In the genomic region with DNA sequence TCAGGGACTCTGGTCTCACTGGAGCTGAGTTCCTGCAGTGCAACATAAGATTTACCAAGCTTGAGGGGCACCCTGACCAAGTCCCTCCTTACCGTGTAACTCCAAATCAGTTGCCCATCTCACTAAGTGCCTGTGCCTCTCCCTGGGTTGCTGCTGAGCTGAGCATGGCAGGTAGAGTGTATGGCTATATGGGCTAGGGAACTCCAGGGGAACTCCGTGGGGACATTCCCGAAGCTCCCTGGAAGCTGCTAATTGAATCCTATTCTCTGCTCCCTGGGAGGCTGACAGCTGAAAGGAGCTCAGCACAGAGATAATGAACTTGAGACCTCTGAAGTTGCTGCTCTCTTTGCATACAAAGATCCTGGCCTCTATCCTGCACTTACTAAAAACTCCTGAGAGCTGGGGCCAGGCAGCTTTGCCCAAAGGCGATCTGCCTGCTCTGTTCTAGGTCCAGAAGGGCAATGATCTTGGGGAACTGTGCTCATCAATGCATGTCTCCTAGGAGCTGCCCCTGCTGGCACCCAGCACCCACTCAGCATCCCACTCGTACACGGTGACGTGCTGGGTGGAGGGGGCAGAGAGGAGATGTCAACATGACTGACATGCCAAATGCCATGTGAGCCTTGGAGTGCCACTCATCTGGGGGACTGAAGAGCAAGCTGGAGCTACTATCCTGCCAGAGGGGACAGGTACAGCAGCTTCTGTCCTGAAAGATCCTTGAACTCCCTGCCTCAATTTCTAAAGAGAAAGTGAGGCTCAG, we compare ENCODE assay signal across 29 mouse cellular contexts. TPM values are rescaled to one million over a fixed set of nuclear protein-coding genes. Genes with fewer than 3 reads are reported as not detected.
DNase-seq lines count a peak whose midpoint lies in the region; ATAC-seq and TF ChIP-seq lines count a peak whose summit lies in the region.
"Had no signal": no experiment of that assay in that cellular context is flagged by ENCODE, and none has a peak within 500 bp of the region (broad histone marks: within the 10 kb centered on the region; RNA-seq: fewer than 3 reads in every experiment).

No protein-coding gene starts in this region.

- TF ChIP-seq CTCF in midbrain, postnatal 0 days (IDR thresholded peaks at IDR 0.05) = no peak

- H3K9me3 ChIP-seq in forebrain, embryonic 13.5 days (replicated peaks) = no peaks in the 10 kb centered on the region
- H3K9me3 ChIP-seq in forebrain, embryonic 15.5 days = no peaks in the 10 kb centered on the region
- H3K9me3 ChIP-seq in midbrain, postnatal 0 days (ENCODE audit: low read length) = no peaks in the 10 kb centered on the region
- H3K9me3 ChIP-seq in midbrain, embryonic 13.5 days = no peaks in the 10 kb centered on the region
- H3K9me3 ChIP-seq: embryonic facial prominence, embryonic 10.5 days; embryonic facial prominence, embryonic 13.5 days; forebrain, embryonic 12.5 days; heart, embryonic 10.5 days; heart, embryonic 13.5 days had no signal

- no peak overlapping the region for H3K4me2 ChIP-seq in forebrain, embryonic 13.5 days
- no peak overlapping the region for H3K4me2 ChIP-seq in forebrain, embryonic 15.5 days (replicated peaks)
- H3K4me2 ChIP-seq in midbrain, postnatal 0 days (ENCODE audit: low read depth, low read length, poor library complexity, severe bottlenecking) = no peak overlapping the region
- H3K4me2 ChIP-seq in midbrain, embryonic 13.5 days (replicated peaks) = no peak overlapping the region
- H3K4me2 ChIP-seq: embryonic facial prominence, embryonic 13.5 days; forebrain, embryonic 12.5 days; heart, embryonic 13.5 days; hindbrain, embryonic 14.5 days had no signal

- no peaks in the 10 kb centered on the region for H3K36me3 ChIP-seq in forebrain, embryonic 13.5 days (ENCODE audit: poor library complexity, severe bottlenecking)
- H3K36me3 ChIP-seq in forebrain, embryonic 15.5 days = no peaks in the 10 kb centered on the region
- H3K36me3 ChIP-seq in midbrain, postnatal 0 days (ENCODE audit: insufficient read depth, low read length) = no peaks in the 10 kb centered on the region
- no peaks in the 10 kb centered on the region for H3K36me3 ChIP-seq in midbrain, embryonic 13.5 days
- H3K36me3 ChIP-seq: embryonic facial prominence, embryonic 10.5 days; embryonic facial prominence, embryonic 13.5 days; forebrain, embryonic 12.5 days; heart, embryonic 10.5 days; heart, embryonic 13.5 days had no signal

- ATAC-seq in forebrain, embryonic 13.5 days = 0 out of 2 replicates have a peak, but pooled peaks have one; percentile 6
- ATAC-seq in forebrain, embryonic 15.5 days (replicated peaks) = no peak
- ATAC-seq in midbrain, postnatal 0 days (ENCODE audit: low FRiP score) = peak; percentile 14; the same call in 1 of the 2 replicates
- no peak for ATAC-seq in midbrain, embryonic 13.5 days
- ATAC-seq: activated CD4-positive, CD25-positive, alpha-beta regulatory T cell, adult 4 months; forebrain, postnatal 0 days; hindbrain, postnatal 0 days; inflammation-experienced regulatory T-cells, adult 6 months had no signal

- H3K4me1 ChIP-seq in forebrain, embryonic 13.5 days = no peaks in the 10 kb centered on the region
- H3K4me1 ChIP-seq in forebrain, embryonic 15.5 days = no peaks in the 10 kb centered on the region
- no peaks in the 10 kb centered on the region for H3K4me1 ChIP-seq in midbrain, postnatal 0 days (ENCODE audit: insufficient read depth, low read length)
- peaks cover 6% of the 10 kb centered on the region for H3K4me1 ChIP-seq in midbrain, embryonic 13.5 days (replicated peaks)
- H3K4me1 ChIP-seq: embryonic facial prominence, embryonic 10.5 days; embryonic facial prominence, embryonic 13.5 days; heart, embryonic 13.5 days had no signal

- WGBS in forebrain, embryonic 13.5 days = 30% methylated on average over 7 of the region's 7 CpGs
- 25% methylated on average over 7 of the region's 7 CpGs for WGBS in forebrain, embryonic 15.5 days
- WGBS in midbrain, postnatal 0 days = 22% methylated on average over 7 of the region's 7 CpGs
- WGBS in midbrain, embryonic 13.5 days = 37% methylated on average over 7 of the region's 7 CpGs

- no peak for DNase-seq in midbrain, postnatal 0 days (ENCODE audit: low spot score)
- DNase-seq in brain, adult 2 months (ENCODE audit: low read depth, low spot score) = peak; percentile 53
- no peak for DNase-seq in adipocyte (ENCODE audit: low spot score)
- DNase-seq: adrenal gland, postnatal 10 days; adrenal gland, postnatal 36 days; cerebellum, adult 11-12 months; cerebellum, adult 8-10 months; cerebellum, postnatal 10 days; cerebellum, postnatal 36 days; embryo, embryonic 11 days; forebrain, postnatal 0 days; gastrocnemius, adult 2 months; gastrocnemius, postnatal 14 days; heart, adult 2 months; heart, postnatal 14 days; heart, postnatal 4 days had no signal

- H3K27me3 ChIP-seq in forebrain, embryonic 13.5 days = no peaks in the 10 kb centered on the region
- H3K27me3 ChIP-seq in forebrain, embryonic 15.5 days = no peaks in the 10 kb centered on the region
- H3K27me3 ChIP-seq in midbrain, postnatal 0 days (ENCODE audit: insufficient read depth, low read length) = no peaks in the 10 kb centered on the region
- H3K27me3 ChIP-seq in midbrain, embryonic 13.5 days = no peaks in the 10 kb centered on the region
- H3K27me3 ChIP-seq: embryonic facial prominence, embryonic 13.5 days; forebrain, embryonic 12.5 days had no signal

- no peak overlapping the region for H3K4me3 ChIP-seq in forebrain, embryonic 13.5 days
- no peak overlapping the region for H3K4me3 ChIP-seq in forebrain, embryonic 15.5 days
- no peak overlapping the region for H3K4me3 ChIP-seq in midbrain, postnatal 0 days (ENCODE audit: low read depth, low read length)
- no peak overlapping the region for H3K4me3 ChIP-seq in midbrain, embryonic 13.5 days (replicated peaks)
- H3K4me3 ChIP-seq: embryonic facial prominence, embryonic 10.5 days; embryonic facial prominence, embryonic 13.5 days; erythroblast, embryonic 14.5 days; forebrain, embryonic 12.5 days; gastrocnemius, adult 2 months; heart, adult 2 months; heart, embryonic 10.5 days; heart, embryonic 13.5 days had no signal

- no peak overlapping the region for H3K27ac ChIP-seq in forebrain, embryonic 13.5 days
- no peak overlapping the region for H3K27ac ChIP-seq in forebrain, embryonic 15.5 days (replicated peaks)
- H3K27ac ChIP-seq in midbrain, postnatal 0 days (ENCODE audit: low read depth, low read length) = no peak overlapping the region
- no peak overlapping the region for H3K27ac ChIP-seq in midbrain, embryonic 13.5 days
- H3K27ac ChIP-seq: embryonic facial prominence, embryonic 10.5 days; embryonic facial prominence, embryonic 13.5 days; forebrain, embryonic 12.5 days; gastrocnemius, adult 2 months; heart, adult 2 months; heart, embryonic 10.5 days; heart, embryonic 13.5 days; hindbrain, embryonic 14.5 days; hindbrain, postnatal 0 days had no signal

- H3K9ac ChIP-seq in forebrain, embryonic 13.5 days = no peak overlapping the region; the same call in 1 of the 2 replicates
- no peak overlapping the region for H3K9ac ChIP-seq in forebrain, embryonic 15.5 days (replicated peaks)
- no peak overlapping the region for H3K9ac ChIP-seq in midbrain, postnatal 0 days (replicated peaks; ENCODE audit: low read length, poor library complexity, severe bottlenecking)
- H3K9ac ChIP-seq in midbrain, embryonic 13.5 days (replicated peaks) = no peak overlapping the region
- H3K9ac ChIP-seq: embryonic facial prominence, embryonic 13.5 days; forebrain, embryonic 12.5 days; forebrain, postnatal 0 days; heart, embryonic 13.5 days; hindbrain, embryonic 14.5 days had no signal

RNA-seq across cellular contexts. Expression of gene Mcm5, which starts 48.3 kb away (rescaled TPM):
- 132 and 151 TPM in 2 replicates for polyA plus RNA-seq in forebrain, embryonic 13.5 days (2015; fragmentation: Nextera tagmentation; extraction: Ambion mirVana)
- polyA plus RNA-seq in forebrain, embryonic 15.5 days (2015; fragmentation: Nextera tagmentation; extraction: Ambion mirVana) = 69.7 and 79.8 TPM in 2 replicates
- total RNA-seq in midbrain, postnatal 0 days (2014; rRNA removed) = 17.8 and 18.3 TPM in 2 replicates
- 13.7 and 15.1 TPM in 2 replicates for polyA plus RNA-seq in midbrain, postnatal 0 days (2015; fragmentation: Nextera tagmentation; extraction: Ambion mirVana)
- polyA plus RNA-seq in midbrain, embryonic 13.5 days (2015; fragmentation: Nextera tagmentation; extraction: Ambion mirVana) = 64.2 and 64.9 TPM in 2 replicates

RNA-seq across cellular contexts. Expression of gene Rasd2, which starts 56.1 kb away (rescaled TPM):
- 0.18 and 0.31 TPM in 2 replicates for polyA plus RNA-seq in forebrain, embryonic 13.5 days (2015; fragmentation: Nextera tagmentation; extraction: Ambion mirVana)
- 0.80 and 1.4 TPM in 2 replicates for polyA plus RNA-seq in forebrain, embryonic 15.5 days (2015; fragmentation: Nextera tagmentation; extraction: Ambion mirVana)
- 10.1 and 14.4 TPM in 2 replicates for total RNA-seq in midbrain, postnatal 0 days (2014; rRNA removed)
- 4.5 and 5.5 TPM in 2 replicates for polyA plus RNA-seq in midbrain, postnatal 0 days (2015; fragmentation: Nextera tagmentation; extraction: Ambion mirVana)
- 0.45 and 0.92 TPM in 2 replicates for polyA plus RNA-seq in midbrain, embryonic 13.5 days (2015; fragmentation: Nextera tagmentation; extraction: Ambion mirVana)
- polyA plus RNA-seq: erythroblast, embryonic 14.5 days had no signal

Comparison
In these comparisons a context has a peak if more than half of its experiments do, and no peak if none do; other contexts are left out.
1. ATAC-seq: peak in forebrain, embryonic 13.5 days (single experiment) and midbrain, postnatal 0 days (single experiment); none in forebrain, embryonic 15.5 days (single experiment) and midbrain, embryonic 13.5 days (single experiment).